Mouse (Mus musculus) forebrain, postnatal 0 days (tissue): ENCODE results near the gene Dglucy. TPM values are rescaled to one million over a fixed set of nuclear protein-coding genes. Genes with fewer than 3 reads are reported as not detected.
A peak's percentile ranks its signal among the peaks of the same experiment; 100 is the strongest.

Experiments used
- ATAC-seq: fragments of 200-750 bp; cut with Nextera tagmentation; 2 replicates; pipeline ENCODE4 v1.8.0; 2017; ENCODE audit warnings: mild to moderate bottlenecking, moderate library complexity
- DNase-seq: peaks from one replicate; pipeline ENCODE4 v3.0.0-alpha.2; 2015
- H3K27ac ChIP-seq: fragments of 300-500 bp; sonication (generic); 2 replicates; pipeline ENCODE4 v1.5.1; 2014; ENCODE audit warnings: low read depth, mild to moderate bottlenecking, antibody characterized with exemption, low read length, moderate library complexity, mixed read lengths
- H3K27me3 ChIP-seq: fragments of 300-500 bp; sonication (generic); 2 replicates; pipeline ENCODE4 v1.6.1; 2014; ENCODE audit warnings: mild to moderate bottlenecking, low read length, mixed read lengths; ENCODE audit not compliant: insufficient read depth
- H3K36me3 ChIP-seq: fragments of 300-500 bp; sonication (generic); 2 replicates; pipeline ENCODE4 v1.6.1; 2014; ENCODE audit warnings: mild to moderate bottlenecking, moderate library complexity; ENCODE audit not compliant: insufficient read depth
- H3K4me1 ChIP-seq: fragments of 300-500 bp; sonication (generic); 2 replicates; pipeline ENCODE4 v1.6.1; 2014; ENCODE audit warnings: antibody characterized with exemption; ENCODE audit not compliant: insufficient read depth
- H3K4me2 ChIP-seq: fragments of 300-500 bp; sonication (generic); 2 replicates; pipeline ENCODE4 v1.6.1; 2014; ENCODE audit warnings: low read depth, mild to moderate bottlenecking, moderate library complexity
- H3K4me3 ChIP-seq: fragments of 300-500 bp; sonication (generic); 2 replicates; pipeline ENCODE4 v1.5.1; 2014; ENCODE audit warnings: low read depth, low read length, mixed read lengths
- H3K9ac ChIP-seq: fragments of 300-500 bp; sonication (generic); 2 replicates; pipeline ENCODE4 v1.6.1; 2014; ENCODE audit warnings: mild to moderate bottlenecking
- H3K9me3 ChIP-seq: fragments of 300-500 bp; sonication (generic); 2 replicates; pipeline ENCODE4 v1.6.1; 2016; ENCODE audit warnings: low read length
- CTCF ChIP-seq: sonication (generic); IDR thresholded peaks from 2 replicates; pipeline ENCODE4 v1.5.1; 2016; ENCODE audit warnings: antibody characterized with exemption, control low read depth, low read depth
- WGBS: fragments of 180-500 bp; shearing (Covaris S2); extraction: QIAGEN DNeasy Blood & Tissue Kit; methylation state at CpG from one replicate; pipeline ENCODE4 v1.1.7; 2014; 5-methylcytosine and 5-hydroxymethylcytosine counted together
- polyA plus RNA-seq: library from polyadenylated mRNA; unstranded; fragments of >200 nt; fragmentation: Nextera tagmentation; extraction: Ambion mirVana; gene quantifications from 2 replicates; pipeline ENCODE4 v1.2.1, GENCODE M21; 2015
- total RNA-seq: library from RNA; depleted of rRNA; stranded (reverse); fragments of >200 nt; gene quantifications from 2 replicates; pipeline ENCODE4 v1.2.3, GENCODE M21; 2014

Gene Dglucy
- total and polyA plus RNA-seq, 2 experiments from 2014 or later = 2.6 to 4.5 TPM

GRCm38 (mm10) chr12:100867097-100867496 is 88.2 kb downstream of the Dglucy start:
- no peak for ATAC-seq
- DNase-seq = no peak
- no peaks in the 10 kb centered on the region for H3K27me3 ChIP-seq
- no peaks in the 10 kb centered on the region for H3K36me3 ChIP-seq
- H3K27ac ChIP-seq = no peak overlapping the region
- H3K4me2 ChIP-seq = no peak overlapping the region
- H3K4me1 ChIP-seq = no peaks in the 10 kb centered on the region
- H3K9me3 ChIP-seq = no peaks in the 10 kb centered on the region
- no peak for TF ChIP-seq CTCF
- WGBS = 81% methylated on average over 8 of the region's 8 CpGs
- no peak overlapping the region for H3K4me3 ChIP-seq
- H3K9ac ChIP-seq = no peak overlapping the region

- Histone ChIP-seq H3K4me1 (no peaks in the 10 kb centered on the region), H3K4me2 (no peak overlapping the region), H3K27ac (no peak overlapping the region), H3K9ac (no peak overlapping the region), H3K27me3 (no peaks in the 10 kb centered on the region), H3K9me3 (no peaks in the 10 kb centered on the region), H3K4me3 (no peak overlapping the region), H3K36me3 (no peaks in the 10 kb centered on the region)
- DNase-seq (no peak), ATAC-seq (no peak)
- 48% methylated on average over 4 of the region's 4 CpGs for WGBS
- no peak for TF ChIP-seq CTCF
Observed at GRCm38 (mm10) chr12:100868049-100868622, 89.3 kb downstream of the Dglucy start.

- TF ChIP-seq CTCF = no peak
- Histone ChIP-seq H3K4me3 (no peak overlapping the region), H3K4me2 (no peak overlapping the region), H3K27me3 (no peaks in the 10 kb centered on the region), H3K9ac (no peak overlapping the region), H3K9me3 (no peaks in the 10 kb centered on the region), H3K36me3 (no peaks in the 10 kb centered on the region), H3K4me1 (no peaks in the 10 kb centered on the region), H3K27ac (no peak overlapping the region)
- 87% methylated on average over 6 of the region's 6 CpGs for WGBS
- ATAC-seq = no peak
- DNase-seq = no peak
Observed at GRCm38 (mm10) chr12:100871234-100871633, 92.4 kb downstream of the Dglucy start.

- no peak overlapping the region for H3K4me3 ChIP-seq
- H3K4me2 ChIP-seq = no peak overlapping the region
- 85% methylated on average over 2 of the region's 2 CpGs for WGBS
Observed at GRCm38 (mm10) chr12:100871841-100872240, 93.0 kb downstream of the Dglucy start.

GRCm38 (mm10) chr12:100873612-100874011 is 94.8 kb downstream of the Dglucy start:
- Histone ChIP-seq H3K4me2 (no peak overlapping the region), H3K9me3 (no peaks in the 10 kb centered on the region), H3K27me3 (no peaks in the 10 kb centered on the region), H3K4me1 (no peaks in the 10 kb centered on the region), H3K27ac (no peak overlapping the region), H3K4me3 (no peak overlapping the region), H3K9ac (no peak overlapping the region), H3K36me3 (no peaks in the 10 kb centered on the region)
- WGBS = 85% methylated on average over 3 of the region's 3 CpGs
- no peak for ATAC-seq
- no peak for DNase-seq
- TF ChIP-seq CTCF = no peak

More at GRCm38 (mm10) chr12:100871841-100872240, 93.0 kb downstream of the Dglucy start:
- Histone ChIP-seq H3K36me3 (no peaks in the 10 kb centered on the region), H3K4me1 (no peaks in the 10 kb centered on the region), H3K9me3 (no peaks in the 10 kb centered on the region), H3K27me3 (no peaks in the 10 kb centered on the region), H3K27ac (no peak overlapping the region), H3K9ac (no peak overlapping the region)
- TF ChIP-seq CTCF = no peak
- DNase-seq (no peak), ATAC-seq (no peak)

- no peak overlapping the region for H3K9ac ChIP-seq
- no peaks in the 10 kb centered on the region for H3K27me3 ChIP-seq
- TF ChIP-seq CTCF = no peak
- no peak overlapping the region for H3K27ac ChIP-seq
- no peaks in the 10 kb centered on the region for H3K36me3 ChIP-seq
- H3K4me3 ChIP-seq = no peak overlapping the region
- peak; percentile 40; the same call in 1 of the 2 replicates for ATAC-seq
- no peaks in the 10 kb centered on the region for H3K4me1 ChIP-seq
- H3K9me3 ChIP-seq = no peaks in the 10 kb centered on the region
- WGBS = 58% methylated on average over 3 of the region's 3 CpGs
- no peak overlapping the region for H3K4me2 ChIP-seq
- DNase-seq = no peak
Observed at GRCm38 (mm10) chr12:100875553-100875952, 96.7 kb downstream of the Dglucy start.

GRCm38 (mm10) chr12:100875960-100876359 is 97.1 kb downstream of the Dglucy start:
- Histone ChIP-seq H3K4me2 (no peak overlapping the region), H3K4me3 (no peak overlapping the region), H3K27ac (no peak overlapping the region), H3K9me3 (no peaks in the 10 kb centered on the region), H3K36me3 (no peaks in the 10 kb centered on the region), H3K9ac (no peak overlapping the region), H3K27me3 (no peaks in the 10 kb centered on the region), H3K4me1 (no peaks in the 10 kb centered on the region)
- no peak for TF ChIP-seq CTCF
- DNase-seq = no peak
- WGBS = 81% methylated on average over 5 of the region's 6 CpGs
- no peak for ATAC-seq
